Mouse (Mus musculus) cerebral cortex, adult 2 months (tissue): ENCODE results near the gene Slc17a1.

Experiments
- WGBS: fragments of 180-500 bp; shearing (Covaris S2); methylation state at CpG from one replicate; pipeline ENCODE4 v1.1.7; 2018; 5-methylcytosine and 5-hydroxymethylcytosine counted together

Slc17a1 gene

DNA sequence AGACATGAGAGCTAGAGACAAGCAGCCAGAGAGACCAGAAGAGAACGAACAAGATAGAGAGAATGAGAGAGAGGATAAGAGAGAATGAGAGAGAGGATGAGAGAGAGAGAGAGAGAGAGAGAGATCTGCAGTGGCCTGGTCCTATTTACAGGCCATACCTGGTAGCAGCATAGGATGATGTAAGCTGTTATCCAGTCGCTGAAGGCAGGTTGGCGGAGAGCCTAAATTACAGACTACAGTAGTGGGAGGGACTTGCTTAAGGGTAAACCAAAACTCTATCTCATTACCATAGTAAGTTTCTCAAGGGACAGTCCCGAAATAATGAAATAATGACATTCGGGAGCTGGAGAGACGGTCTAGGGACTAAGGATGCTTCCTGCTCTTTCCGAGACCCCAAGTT lies at the start of gene Slc17a1:
Gene Slc17a1, plus strand, starts transcription at position 346 of the 400 bp plus-strand sequence.
- 81% methylated on average over 7 of the region's 7 CpGs for WGBS

- WGBS, result 81% methylated on average over 4 of the region's 4 CpGs
Measured at GRCm38 (mm10) chr13:23820179-23820940, 47.2 kb upstream of the Slc17a1 start.

DNA sequence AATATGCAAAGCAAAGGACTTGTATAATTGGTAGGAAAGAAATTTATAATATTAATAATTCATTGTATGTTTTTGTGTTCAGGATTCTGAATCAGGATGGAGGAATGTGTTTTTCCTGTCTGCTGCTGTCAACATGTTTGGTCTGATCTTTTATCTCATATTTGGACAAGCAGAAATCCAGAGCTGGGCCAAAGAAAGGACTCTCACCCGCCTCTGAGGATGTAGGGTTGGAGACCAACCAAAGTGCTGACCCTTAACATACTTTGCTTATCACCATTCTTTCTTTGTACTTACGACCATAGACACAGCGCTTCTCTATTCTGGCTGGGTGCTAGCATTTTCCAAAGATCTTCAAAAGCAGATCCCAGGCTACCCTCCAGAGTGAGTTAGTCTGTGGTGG lies 45.3 kb upstream of the Slc17a1 start:
- WGBS, result 85% methylated on average over 3 of the region's 3 CpGs

DNA sequence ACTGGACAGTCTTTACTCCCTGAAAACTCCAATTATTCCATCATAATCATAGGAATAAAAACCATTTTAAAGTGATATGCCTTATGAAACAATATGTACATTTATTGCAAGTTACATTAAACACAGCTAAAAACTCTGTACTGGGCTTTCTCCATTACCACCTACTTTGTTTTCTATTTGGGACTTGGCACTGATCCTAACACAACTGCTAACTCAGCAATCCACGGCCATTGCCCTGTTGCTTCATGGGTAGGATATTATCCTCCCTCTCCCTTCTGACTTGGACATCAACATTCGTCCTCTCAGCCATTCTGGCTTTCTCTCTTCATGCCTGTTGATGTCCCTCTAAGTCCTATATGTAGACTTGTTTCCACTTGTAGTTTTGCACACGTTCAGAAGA lies 40.9 kb upstream of the Slc17a1 start:
- 71% methylated on average over 3 of the region's 3 CpGs for WGBS

GRCm38 (mm10) chr13:23833053-23833452 lies 34.5 kb upstream of the Slc17a1 start:
- WGBS, result 7% methylated on average over 6 of the region's 6 CpGs

- WGBS, result 93% methylated on average over 5 of the region's 5 CpGs
Measured at GRCm38 (mm10) chr13:23834836-23835235, 32.7 kb upstream of the Slc17a1 start.

DNA sequence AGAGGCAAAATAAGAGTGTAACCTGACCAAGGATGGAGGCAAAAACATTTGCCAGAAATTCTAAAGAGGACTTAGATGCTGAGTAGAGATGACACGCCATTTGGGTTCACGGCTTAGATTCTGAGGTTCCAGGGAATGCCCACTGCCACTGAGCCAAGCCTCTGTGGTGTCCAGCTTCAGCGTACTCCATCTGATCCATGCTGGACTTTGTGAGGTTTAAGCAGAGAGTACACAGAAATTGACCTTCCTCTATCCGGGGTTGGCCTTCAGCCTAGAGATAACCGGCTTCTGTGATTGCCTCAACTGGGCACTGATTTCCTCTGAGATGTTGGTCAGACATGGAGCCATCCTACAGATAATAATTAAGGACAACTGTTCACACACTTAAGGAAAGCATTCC lies 30.9 kb upstream of the Slc17a1 start:
- 96% methylated on average over 5 of the region's 5 CpGs for WGBS

DNA sequence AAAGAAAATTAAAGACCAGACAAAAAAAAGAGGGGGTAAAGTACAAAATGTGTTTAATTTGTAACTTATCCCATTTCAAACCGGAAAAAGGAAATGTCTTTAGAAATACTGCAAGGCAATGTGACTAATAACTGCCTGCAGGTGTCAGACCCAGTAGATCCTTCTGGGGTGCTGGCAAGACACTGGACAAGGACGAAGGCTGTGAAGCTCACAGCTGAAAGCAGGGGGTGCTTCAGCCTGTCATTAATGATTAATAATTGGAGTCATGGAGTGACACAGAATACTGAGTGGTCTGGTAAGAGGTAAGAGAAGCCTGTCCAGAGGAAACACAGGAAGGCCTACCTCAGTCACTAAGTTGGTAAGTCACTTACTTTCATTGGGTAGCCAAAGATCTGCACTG lies 28.2 kb upstream of the Slc17a1 start, which contains the start of gene Slc17a3:
Gene Slc17a3, plus strand, starts transcription at position 127 of the 400 bp plus-strand sequence.
- WGBS, result 84% methylated on average over 2 of the region's 2 CpGs

- 75% methylated on average over 4 of the region's 4 CpGs for WGBS
Measured at GRCm38 (mm10) chr13:23845851-23846250, 21.7 kb upstream of the Slc17a1 start.

- WGBS, result 47% methylated on average over 2 of the region's 2 CpGs
Measured at GRCm38 (mm10) chr13:23849299-23849698, 18.3 kb upstream of the Slc17a1 start.

GRCm38 (mm10) chr13:23856401-23856800 lies 11.1 kb upstream of the Slc17a1 start:
- 41% methylated on average over 3 of the region's 3 CpGs for WGBS

DNA sequence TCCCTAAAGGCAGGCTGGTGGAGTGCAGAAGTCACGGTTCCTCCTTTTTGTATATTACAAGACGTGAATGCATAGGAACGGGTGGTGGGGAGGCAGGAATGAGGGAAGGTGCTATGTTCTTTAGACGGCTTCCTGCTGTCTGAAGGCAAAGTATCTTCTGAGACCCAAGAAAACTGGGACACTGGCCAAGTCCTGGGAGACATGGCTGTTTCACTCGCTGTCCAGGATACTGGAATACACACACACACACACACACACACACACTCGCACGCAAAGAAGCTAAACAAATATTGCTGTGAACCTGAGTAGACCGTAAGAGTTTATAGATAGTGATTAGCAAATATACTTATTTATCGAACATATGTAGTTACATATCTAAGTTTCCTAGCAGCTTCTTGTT lies 2.8 kb upstream of the Slc17a1 start:
- 75% methylated on average over 9 of the region's 9 CpGs for WGBS

GRCm38 (mm10) chr13:23866086-23866710 lies 1.4 kb upstream of the Slc17a1 start:
- WGBS, result 82% methylated on average over 9 of the region's 9 CpGs

DNA sequence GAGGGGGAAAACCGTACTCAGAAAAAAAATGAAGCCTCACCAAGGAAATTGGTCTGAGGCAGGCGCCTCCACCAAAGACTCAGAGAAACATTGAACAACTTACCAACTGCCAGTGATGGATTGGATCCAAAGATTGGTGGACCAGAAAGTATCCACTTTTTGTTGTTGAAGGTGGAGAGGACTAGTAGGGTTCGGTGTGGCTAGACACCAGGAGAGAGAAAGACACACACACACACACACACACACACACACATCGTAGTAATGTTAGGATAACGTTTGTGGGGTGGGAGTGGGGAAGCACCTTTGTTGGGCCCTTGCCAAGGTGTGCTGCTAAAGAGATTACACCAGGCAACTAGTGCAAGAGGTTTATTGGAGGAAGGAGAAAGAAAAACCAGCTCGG lies 550 bp upstream of the Slc17a1 start:
- 86% methylated on average over 6 of the region's 6 CpGs for WGBS

GRCm38 (mm10) chr13:23868790-23869533 lies 1.4 kb downstream of the Slc17a1 start:
- WGBS, result 91% methylated on average over 8 of the region's 8 CpGs

DNA sequence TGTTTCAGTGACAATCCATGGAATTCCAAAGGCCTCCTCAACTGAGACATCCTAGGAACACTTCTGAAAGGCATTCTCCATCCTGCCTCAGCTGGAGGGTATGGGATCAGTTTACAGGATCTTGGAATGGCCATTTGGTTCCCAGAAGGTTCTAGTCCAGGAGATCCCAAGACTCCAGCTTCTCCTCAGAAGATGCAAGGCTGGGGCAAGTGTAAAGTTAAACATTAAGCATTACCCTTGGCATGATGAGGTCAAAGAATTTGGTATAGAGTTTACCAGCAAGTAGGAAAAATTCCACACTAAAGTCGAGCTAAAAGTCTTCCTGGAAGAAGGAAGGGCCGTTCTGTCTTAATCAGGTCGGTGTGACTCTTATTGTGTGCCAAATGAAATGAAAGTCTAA lies 2.4 kb downstream of the Slc17a1 start:
- WGBS, result 86% methylated on average over 3 of the region's 3 CpGs

DNA sequence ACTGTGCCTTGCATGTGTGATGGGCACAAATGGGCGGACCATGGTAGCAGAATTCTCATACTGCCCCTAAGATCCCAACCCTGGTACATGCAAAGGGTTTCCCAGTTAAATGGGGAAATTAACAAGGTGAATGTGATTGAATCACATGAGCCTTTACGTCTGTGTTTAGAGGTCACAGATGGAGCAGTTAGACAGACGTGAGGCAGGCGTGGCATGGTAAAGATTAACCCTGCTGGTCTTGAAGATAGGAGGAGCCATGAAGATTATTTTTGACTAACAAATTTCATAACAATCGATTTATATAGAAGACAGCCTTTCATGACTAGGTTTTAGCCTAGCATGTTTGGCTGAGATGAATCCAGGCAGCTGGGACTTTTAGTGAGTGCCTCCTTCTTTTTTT lies 5.6 kb downstream of the Slc17a1 start:
- WGBS, result 77% methylated on average over 5 of the region's 5 CpGs

DNA sequence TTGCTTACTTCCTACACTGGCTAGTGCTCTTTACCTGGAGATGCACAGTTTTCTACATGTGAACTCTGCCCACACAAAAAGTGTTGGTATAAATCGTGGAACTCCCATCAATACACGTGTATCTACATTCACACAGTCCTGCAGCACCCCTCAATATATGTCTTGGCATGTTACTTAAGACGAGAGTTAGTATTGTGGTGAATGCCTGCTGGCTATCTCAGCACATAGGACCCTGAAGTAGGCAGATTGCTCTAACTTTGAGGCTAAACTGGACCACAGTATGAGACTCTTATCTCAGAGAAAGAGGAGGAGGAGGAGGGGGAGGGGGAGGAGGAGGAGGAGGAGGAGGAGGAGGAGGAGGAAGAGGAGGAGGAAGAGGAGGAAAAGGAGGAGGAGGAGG lies 11.6 kb downstream of the Slc17a1 start:
- WGBS, result 78% methylated on average over 3 of the region's 3 CpGs

DNA sequence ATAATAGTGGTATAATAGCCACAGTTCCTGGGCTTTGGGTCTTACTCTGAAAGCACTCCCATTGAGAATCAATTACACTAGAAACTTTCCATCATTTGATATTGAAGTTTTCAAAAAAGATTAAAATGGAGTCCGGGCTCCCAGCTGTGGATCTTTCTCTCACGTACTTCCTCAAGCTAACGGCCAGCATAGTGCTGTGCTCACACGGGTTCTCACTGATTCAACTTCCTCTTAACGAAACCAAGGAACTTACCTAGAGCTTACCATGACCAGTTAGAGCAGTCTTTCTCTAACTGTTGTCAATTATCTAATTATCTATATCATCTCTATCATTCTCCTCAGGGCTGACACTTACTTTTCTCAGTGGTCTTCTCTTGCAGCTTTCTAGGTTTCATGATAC lies 12.1 kb downstream of the Slc17a1 start:
- WGBS, result 85% methylated on average over 5 of the region's 5 CpGs

DNA sequence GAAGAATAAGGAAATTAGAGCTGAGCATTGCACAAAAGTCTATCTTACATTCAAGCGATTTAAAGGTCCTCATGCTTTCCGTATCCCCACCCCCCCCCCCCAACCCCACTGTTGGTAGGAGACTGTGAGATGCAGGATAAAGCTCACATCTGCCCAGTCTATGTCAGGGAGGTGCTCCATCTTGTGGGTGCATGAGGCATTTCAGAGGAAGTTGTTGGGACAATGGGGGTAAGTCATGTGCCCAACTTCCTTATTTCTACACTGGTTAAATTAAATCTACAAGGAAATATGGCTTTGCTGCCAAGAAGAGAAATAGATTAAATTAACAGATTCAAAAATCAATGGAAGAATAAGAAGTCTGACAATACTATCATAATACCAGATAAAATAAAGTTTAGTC lies 18.0 kb downstream of the Slc17a1 start:
- 48% methylated on average over 2 of the region's 2 CpGs for WGBS

DNA sequence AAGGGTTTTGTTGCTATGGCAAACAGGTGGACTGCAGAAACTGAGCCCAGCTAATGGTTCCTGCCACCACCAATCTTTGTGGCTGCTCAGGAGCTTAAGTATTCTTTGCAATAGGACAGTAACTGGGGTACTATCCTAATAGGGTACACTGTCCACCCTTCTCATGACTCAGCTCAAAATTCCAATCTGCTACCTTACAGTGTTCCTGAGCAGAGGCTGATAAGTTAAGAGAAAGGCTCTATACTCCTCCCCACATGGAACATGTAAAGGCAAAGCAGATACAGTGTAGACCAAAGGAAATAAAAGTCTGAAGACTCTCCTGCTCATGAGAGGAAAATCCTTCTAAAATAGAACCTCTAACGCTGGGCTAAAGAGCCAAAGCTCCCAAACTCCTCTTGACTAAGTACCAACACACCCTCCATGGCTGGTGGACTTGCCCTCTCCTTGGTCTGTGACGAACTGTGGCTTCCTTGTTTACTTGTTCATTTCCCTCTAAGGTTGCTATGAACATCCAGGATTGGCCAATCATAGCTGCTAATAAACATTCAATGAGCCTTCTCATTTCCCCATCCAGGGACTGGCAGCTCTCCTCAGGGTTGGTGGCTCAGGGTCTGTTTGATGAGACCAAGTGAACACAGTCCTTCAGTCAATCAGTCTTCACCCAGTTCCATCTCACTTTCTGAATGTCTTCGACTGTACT lies 19.6 kb downstream of the Slc17a1 start:
- WGBS, result 71% methylated on average over 3 of the region's 3 CpGs

DNA sequence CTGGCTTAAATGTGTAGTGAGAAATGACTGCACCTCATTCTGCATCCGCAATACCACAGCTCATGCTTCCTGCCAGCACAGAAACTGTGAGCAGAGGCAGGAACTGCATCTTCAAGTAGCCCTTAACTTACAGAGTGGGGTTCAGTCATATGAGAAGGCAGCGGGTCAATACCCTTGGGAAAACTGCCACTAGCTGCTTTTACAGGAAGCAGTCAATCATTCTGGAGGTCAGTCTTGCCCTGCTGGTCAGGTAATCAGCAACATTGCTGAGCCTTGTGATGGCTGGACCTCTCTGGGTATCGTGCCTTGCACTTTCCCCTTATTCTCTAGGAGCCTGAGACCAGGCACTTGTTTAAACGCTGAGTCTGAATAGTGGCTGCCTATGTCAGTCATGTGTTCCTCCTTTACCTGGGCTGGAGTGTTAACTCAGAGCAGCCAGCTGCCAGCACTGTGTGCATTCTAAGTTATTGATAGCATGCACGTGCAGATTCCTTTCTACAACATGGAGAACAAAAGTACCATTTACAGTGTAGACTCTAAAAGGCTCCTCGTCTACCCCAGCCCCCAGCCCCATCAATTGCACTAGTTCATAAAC lies 21.6 kb downstream of the Slc17a1 start:
- WGBS, result 79% methylated on average over 6 of the region's 6 CpGs
